Mouse (Mus musculus) CD8-positive naive resting alpha-beta T cell, adult 2 months (primary cell): ENCODE data around the gene Rabgap1l.
"Not testable (repeated sequence)": the region's sequence is repeated elsewhere in the genome, so short reads cannot be mapped to it uniquely, and the experiment has no call there.

Source experiments
- DNase-seq, 2 experiments: peaks; one replicate each; pipeline ENCODE4 v3.0.0; 2022; ENCODE audit warnings: low read depth in 2 of 2, low spot score in 2 of 2

Rabgap1l gene

GRCm38 (mm10) chr1:160519896-160520465 is 273.0 kb downstream of the Rabgap1l start:
- DNase-seq, result no peak

DNA sequence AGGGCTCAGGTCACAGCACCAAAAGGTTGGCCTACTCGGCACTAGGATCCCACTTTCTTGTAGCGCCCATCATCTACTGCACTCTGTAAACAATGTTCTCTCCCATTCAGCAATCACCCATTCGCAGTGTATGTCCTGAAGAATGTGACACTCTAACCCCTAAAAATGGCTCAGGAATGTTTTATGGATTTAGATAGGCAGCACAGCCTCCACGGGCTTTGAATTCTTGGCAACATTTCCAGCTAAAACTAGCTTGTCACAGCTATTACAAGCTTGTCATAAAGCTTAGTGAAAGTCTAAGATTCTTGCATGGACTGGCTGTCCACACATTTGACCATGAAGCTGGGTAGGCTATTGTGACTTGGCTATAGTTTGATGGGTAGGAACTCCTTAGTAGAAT is 274.5 kb downstream of the Rabgap1l start:
- no peak for DNase-seq

DNA sequence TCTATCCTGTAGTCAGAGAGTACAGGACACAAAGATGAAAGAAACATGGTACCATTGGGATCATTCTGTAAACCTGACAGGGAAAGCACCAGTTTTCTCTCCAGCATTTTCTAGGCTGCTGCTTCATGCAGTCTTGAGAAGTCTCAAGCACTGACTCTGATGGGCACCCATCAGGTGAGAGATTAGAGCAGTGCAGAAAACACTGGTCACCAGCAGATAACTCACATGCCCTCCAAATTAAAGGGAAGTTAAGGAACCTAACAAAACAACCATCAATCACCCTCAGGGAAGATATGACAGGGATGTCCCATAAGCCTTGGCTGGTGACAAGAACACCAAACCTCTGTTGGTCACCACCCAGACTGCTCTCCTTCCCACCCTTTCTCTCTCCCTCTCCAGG is 285.2 kb downstream of the Rabgap1l start:
- no peak for DNase-seq

DNA sequence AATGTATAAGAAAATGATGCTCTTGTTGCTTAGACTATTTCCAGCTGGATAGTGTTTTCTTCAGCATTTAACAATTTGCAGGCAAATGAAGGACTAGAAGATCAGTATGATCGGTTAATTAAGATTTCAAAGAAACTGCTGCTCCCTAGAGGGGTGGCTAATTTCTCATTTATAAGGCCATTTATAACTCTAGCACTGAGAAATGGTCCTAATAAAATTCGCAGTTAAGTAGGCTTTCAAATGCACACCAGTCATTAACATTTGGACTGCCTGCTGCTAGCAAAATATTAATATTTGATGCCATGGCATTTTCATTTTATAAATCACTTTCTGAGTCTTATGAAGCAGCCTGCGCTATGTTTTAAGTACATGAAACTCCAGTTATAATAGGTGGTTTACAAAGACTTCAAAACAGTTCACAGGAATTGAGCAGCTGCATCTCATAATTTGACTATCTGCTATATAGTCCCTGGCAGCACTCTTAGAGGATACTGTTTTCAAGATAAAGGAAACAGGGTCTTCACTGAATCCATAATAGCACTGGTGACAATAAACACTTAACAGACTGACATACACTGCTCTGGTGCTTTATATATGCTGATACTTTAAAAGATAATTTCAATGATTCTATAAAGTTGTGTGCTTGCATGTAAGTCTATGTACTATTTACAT is 296.0 kb downstream of the Rabgap1l start:
- no peak for DNase-seq

GRCm38 (mm10) chr1:160485731-160486130 is 307.3 kb downstream of the Rabgap1l start:
- no peak for DNase-seq

GRCm38 (mm10) chr1:160485028-160485427 is 308.0 kb downstream of the Rabgap1l start:
- no peak for DNase-seq

DNA sequence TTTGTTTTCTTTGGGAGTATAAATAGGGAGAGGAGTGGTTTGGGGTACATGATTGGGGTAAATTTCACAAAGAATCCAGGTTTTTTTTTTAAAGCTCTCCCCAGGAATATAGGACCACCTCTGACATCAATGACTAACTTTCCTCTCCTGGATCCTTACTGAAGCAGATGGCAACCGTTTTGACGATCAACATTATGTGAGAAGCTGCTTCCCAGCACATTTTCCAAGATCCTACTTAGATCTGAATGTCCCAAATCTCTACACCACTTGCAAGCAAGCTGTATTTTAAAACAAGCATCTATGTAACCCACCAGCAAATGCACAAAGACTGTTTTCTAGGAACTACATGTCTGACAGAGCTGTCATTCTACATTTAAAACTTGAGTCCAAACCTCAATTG is 311.4 kb downstream of the Rabgap1l start:
- no peak for DNase-seq

DNA sequence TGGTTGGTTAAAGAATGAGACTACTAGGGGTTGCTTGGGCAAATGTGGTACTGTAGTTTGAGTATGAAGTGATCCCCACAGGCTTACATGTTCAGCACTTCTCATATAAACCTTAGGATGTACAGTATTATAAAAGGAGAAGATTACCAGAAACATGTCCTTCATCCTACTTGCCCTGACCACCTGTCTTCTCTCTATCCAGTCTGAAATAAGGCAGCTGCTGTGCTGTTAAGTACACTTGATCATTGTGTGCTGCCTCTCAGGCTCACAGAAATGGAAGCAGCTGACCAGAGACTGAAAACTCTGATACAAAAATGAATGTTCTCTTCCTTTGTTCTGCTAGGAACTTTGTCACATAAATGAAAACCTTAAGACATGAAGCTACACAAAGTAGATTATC is 325.6 kb downstream of the Rabgap1l start:
- no peak for DNase-seq

DNA sequence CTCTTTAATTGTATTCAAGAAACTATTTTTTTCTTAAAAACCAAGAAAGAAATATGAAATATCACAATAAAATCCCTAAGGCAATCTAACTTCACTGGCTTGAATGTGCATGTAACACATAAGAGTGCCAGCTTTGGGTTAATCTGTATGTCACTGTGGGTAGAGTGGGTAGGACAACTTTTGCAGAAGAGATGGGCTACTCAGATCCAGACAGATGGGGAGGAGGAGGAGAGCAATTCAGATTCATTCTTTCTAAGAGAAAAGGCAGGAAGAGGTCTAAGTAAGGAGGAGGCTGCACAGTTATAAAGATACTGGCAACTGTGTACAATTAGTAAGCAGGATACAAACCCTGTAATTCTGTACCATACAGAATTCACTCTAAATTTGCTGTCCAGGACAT is 327.8 kb downstream of the Rabgap1l start:
- DNase-seq, result no peak

GRCm38 (mm10) chr1:160464148-160464547 is 328.9 kb downstream of the Rabgap1l start:
- no peak for DNase-seq

DNA sequence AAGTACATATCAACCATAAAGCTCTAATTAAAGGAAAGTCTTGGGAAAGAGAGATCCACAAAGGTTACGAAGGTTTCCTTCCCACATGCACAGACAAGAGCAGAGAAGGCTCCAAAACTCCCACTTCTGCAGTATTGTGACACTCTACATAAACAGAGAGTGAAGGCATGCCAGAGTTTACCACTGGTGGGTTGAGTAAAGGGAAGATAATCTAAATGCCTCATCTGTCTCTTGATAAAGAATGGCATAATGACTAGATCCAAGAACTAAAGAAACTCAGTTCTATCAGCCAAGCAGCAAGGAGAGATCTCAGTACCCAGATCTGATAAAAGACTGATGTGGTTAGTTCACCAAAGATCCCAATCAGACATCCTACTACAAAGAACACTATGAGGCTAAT is 332.7 kb downstream of the Rabgap1l start:
- DNase-seq, result no peak

DNA sequence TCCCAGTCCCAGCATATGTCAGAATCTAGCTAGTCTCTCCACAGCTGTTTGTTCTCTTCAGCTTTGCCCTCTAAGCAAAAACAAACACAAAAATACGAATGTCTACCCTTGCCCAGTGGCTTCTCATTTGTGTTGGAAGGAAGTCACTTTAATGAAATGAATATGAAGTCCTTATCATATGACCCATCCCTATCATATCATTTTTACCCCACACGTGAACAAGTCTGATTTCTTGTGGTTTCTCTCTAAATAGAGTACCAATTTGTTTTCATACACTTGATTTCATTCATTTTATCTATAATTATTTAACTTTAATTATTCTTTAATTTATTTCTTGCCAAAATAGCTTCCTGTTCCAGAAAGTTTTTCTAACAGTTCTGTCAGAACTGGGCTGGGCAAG is 341.3 kb downstream of the Rabgap1l start:
- no peak for DNase-seq

DNA sequence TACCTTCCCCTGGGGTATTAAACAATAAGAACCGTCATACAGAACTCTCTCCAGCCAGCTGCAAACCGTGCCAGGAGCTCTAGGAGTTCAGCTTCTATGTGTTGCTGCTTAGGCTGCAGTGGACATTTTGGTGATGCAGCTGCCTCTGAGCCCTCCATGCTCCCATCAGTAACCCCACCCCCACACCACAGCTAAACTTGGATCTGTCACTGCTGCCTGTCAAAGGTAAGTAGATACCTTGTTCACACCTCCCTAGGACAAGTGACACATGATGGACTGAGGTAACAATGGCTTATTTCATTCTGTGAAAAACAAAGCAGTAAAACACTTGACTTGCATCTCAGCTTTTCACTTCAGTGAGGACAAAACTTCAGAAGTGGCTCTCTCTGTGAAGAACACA is 344.3 kb downstream of the Rabgap1l start:
- no peak for DNase-seq

GRCm38 (mm10) chr1:160446823-160447222 is 346.2 kb downstream of the Rabgap1l start:
- no peak for DNase-seq

- DNase-seq, result no peak
Measured at GRCm38 (mm10) chr1:160443506-160443905, 349.5 kb downstream of the Rabgap1l start.

DNA sequence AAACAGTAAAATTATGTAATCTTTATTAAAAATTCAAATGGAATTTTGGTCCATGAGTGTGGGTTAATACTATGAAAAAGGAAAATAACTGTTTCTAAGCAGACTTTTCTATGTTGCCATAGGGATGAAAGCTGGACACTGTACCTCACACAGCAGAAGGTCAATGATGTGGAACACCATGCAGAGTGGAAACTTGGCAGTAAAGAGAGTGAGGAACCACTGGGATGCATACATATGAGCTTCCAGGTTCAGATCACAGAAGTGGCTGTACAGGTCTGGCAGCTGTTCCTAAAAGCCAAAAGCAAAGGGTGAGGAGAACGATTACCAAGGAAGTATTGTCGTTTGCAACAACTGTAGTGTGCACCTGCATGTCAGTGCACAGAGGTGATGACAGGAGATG is 351.3 kb downstream of the Rabgap1l start:
- DNase-seq, result no peak

DNA sequence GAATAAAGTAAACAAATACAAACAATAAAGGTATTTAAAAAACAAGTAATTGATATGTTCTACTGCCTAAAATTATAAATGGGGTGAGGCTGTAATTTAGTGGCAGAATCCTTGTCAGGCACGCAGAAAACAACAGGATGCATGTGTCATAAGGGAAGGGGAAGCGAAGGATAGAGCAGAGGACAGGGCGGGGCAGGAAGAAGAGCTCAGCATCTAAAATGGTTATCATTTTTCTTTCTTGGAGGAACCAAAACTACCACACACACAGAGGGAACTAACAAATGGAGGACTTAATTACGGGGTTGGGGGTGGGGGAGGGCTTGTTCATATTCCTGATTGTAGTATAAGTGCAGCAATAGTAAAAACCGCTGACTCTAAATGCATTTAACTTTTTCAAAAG is 351.9 kb downstream of the Rabgap1l start:
- DNase-seq, result no peak

DNA sequence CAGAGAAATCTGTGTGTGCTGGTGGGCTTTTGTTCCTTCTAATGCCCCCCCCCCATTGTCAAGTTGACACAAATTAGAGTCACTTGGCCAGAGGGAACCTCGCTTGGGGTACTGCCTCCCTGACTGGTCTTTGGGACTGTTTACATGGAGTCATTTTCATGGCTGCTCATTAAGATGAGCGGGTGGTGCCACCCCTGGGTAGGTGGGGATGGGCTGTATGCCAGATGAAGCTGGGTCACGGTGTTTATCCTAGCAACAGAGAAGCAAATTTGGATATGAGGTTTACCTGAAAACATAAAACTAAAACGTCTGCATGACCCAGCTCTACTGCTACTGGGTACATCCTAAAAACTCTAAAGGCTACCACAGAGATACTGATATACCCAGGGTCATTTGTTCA is 354.2 kb downstream of the Rabgap1l start:
- no peak for DNase-seq

DNA sequence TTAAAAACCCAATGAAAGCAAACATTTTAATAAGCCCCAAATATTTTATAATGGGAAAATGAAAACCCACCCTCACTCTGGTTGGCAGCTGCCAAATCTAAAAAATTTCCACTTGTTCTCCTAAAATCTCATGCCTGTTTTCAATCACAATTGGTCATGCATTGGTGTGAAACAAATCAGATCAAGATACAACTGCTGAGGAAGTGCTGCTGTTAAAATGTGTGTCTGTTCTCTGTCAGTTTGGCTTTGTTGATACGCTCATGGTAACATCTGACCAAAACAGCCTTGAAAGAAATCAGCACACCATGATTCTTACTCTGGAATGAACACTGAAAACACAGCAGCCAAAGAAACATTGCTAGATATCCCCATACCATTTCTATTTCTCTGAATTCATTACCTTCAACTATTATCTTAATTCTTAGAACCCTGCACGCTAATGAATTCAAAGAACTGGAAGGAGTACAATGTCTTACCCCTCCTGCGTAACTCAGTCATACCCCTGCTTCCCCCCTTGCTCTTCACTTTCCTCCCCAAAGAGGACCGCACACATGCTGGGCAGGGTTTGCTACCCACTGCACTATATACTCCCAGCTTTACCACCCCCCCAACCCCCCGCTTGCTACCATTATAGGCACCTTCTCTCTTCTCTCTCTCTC is 375.7 kb downstream of the Rabgap1l start:
- DNase-seq, result no peak

GRCm38 (mm10) chr1:160410822-160411221 is 382.2 kb downstream of the Rabgap1l start:
- DNase-seq, result no peak

DNA sequence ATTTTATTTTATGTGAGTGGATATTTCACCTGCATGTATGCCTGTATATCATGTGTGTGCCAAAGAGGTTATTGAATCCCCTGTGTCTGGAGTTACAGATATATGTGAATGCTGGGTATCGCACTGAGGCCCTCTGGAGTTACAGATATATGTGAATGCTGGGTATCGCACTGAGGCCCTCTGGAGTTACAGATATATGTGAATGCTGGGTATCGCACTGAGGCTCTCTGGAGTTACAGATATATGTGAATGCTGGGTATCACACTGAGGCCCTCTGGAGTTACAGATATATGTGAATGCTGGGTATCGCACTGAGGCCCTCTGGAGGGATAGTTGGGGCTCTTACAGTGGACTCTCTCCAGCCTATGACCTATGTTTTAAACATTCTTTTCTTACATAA is 383.3 kb downstream of the Rabgap1l start:
- not testable (repeated sequence) for DNase-seq

GRCm38 (mm10) chr1:160409123-160409522 is 383.9 kb downstream of the Rabgap1l start:
- DNase-seq, result no peak
